17 mouse cellular contexts compared by ENCODE assay signal in genomic region chr2:105182501-105182900, GRCm38 (mm10). TPM values are rescaled to one million over a fixed set of nuclear protein-coding genes. Genes with fewer than 3 reads are reported as not detected.
"Had no signal": no experiment of that assay in that cellular context is flagged by ENCODE, and none has a peak within 500 bp of the region (broad histone marks: within the 10 kb centered on the region; RNA-seq: fewer than 3 reads in every experiment).

No protein-coding gene starts in this region.

- DNase-seq: kidney, adult 2 months; kidney, postnatal 14 days; thymus, adult 2 months; thymus, postnatal 25 days had no signal

- H3K27ac ChIP-seq: kidney, embryonic 15.5 days; limb, embryonic 15.5 days; liver, embryonic 12.5 days; lung, embryonic 15.5 days; midbrain, embryonic 13.5 days; neural tube, embryonic 12.5 days; stomach, embryonic 15.5 days had no signal

- H3K9me3 ChIP-seq: limb, embryonic 15.5 days; liver, embryonic 12.5 days; lung, embryonic 15.5 days; stomach, embryonic 15.5 days had no signal

- H3K9ac ChIP-seq: kidney, embryonic 15.5 days; limb, embryonic 15.5 days; liver, embryonic 12.5 days; lung, embryonic 15.5 days; midbrain, embryonic 13.5 days; neural tube, embryonic 12.5 days; stomach, embryonic 15.5 days had no signal

- H3K27me3 ChIP-seq: limb, embryonic 15.5 days; liver, embryonic 12.5 days; lung, embryonic 15.5 days; midbrain, embryonic 13.5 days; neural tube, embryonic 12.5 days; stomach, embryonic 15.5 days had no signal

- H3K36me3 ChIP-seq: kidney, embryonic 15.5 days; limb, embryonic 15.5 days; liver, embryonic 12.5 days; lung, embryonic 15.5 days; midbrain, embryonic 13.5 days; neural tube, embryonic 12.5 days; stomach, embryonic 15.5 days had no signal

- H3K4me2 ChIP-seq: kidney, embryonic 15.5 days; limb, embryonic 15.5 days; liver, embryonic 12.5 days; lung, embryonic 15.5 days; midbrain, embryonic 13.5 days; neural tube, embryonic 12.5 days; stomach, embryonic 15.5 days had no signal

- H3K4me1 ChIP-seq: limb, embryonic 15.5 days; liver, embryonic 12.5 days; lung, embryonic 15.5 days; midbrain, embryonic 13.5 days; neural tube, embryonic 12.5 days; stomach, embryonic 15.5 days had no signal

- H3K4me3 ChIP-seq: kidney, embryonic 15.5 days; limb, embryonic 15.5 days; liver, embryonic 12.5 days; lung, embryonic 15.5 days; midbrain, embryonic 13.5 days; neural tube, embryonic 12.5 days; stomach, embryonic 15.5 days had no signal

- ATAC-seq: liver, embryonic 12.5 days; midbrain, embryonic 13.5 days had no signal

RNA-seq across cellular contexts. Expression of gene Them7, which starts 41.6 kb away (rescaled TPM):
- total RNA-seq: layer of hippocampus, adult 8-10 months; layer of hippocampus, postnatal 14 days; left cerebral cortex, adult 18-20 months; left cerebral cortex, postnatal 10 days; midbrain, postnatal 0 days had no signal
- polyA plus RNA-seq: midbrain, embryonic 13.5 days; midbrain, postnatal 0 days had no signal

RNA-seq across cellular contexts. Expression of gene Wt1, which starts 56.2 kb away (rescaled TPM):
- total RNA-seq: layer of hippocampus, adult 8-10 months; megakaryocyte-erythroid progenitor cell, adult 5-6 weeks; midbrain, postnatal 0 days had no signal
